Mouse (Mus musculus): ENCODE data around the gene Eya3.
"Not testable (repeated sequence)": the region's sequence is repeated elsewhere in the genome, so short reads cannot be mapped to it uniquely, and the experiment has no call there.

Eya3 gene

GRCm38 (mm10) chr4:132743992-132744911, 105.5 kb downstream of the Eya3 start:
- peak; percentile 23 for DNase-seq

- DNase-seq: no peak
Observed at GRCm38 (mm10) chr4:132746911-132747517, 108.2 kb downstream of the Eya3 start.

- DNase-seq: peak; percentile 72
Observed at GRCm38 (mm10) chr4:132747664-132748259, 109.0 kb downstream of the Eya3 start.

- DNase-seq: no peak
Observed at GRCm38 (mm10) chr4:132748778-132749177, 110.0 kb downstream of the Eya3 start.

- DNase-seq: no peak
Observed at GRCm38 (mm10) chr4:132749258-132749982, 110.6 kb downstream of the Eya3 start.

GRCm38 (mm10) chr4:132752992-132753391, 114.2 kb downstream of the Eya3 start:
- DNase-seq: no peak

GRCm38 (mm10) chr4:132756974-132757373, 118.2 kb downstream of the Eya3 start, which contains the start of gene Smpdl3b:
Gene Smpdl3b, minus strand, starts transcription at chr4:132757252.
- DNase-seq: peak; percentile 84

GRCm38 (mm10) chr4:132757633-132758351, 119.0 kb downstream of the Eya3 start:
- DNase-seq: no peak

GRCm38 (mm10) chr4:132760296-132760695, 121.5 kb downstream of the Eya3 start:
- DNase-seq: no peak

- no peak for DNase-seq
Observed at GRCm38 (mm10) chr4:132762602-132763001, 123.8 kb downstream of the Eya3 start.

- DNase-seq: not testable (repeated sequence)
Observed at GRCm38 (mm10) chr4:132763125-132763524, 124.3 kb downstream of the Eya3 start.

- DNase-seq: peak; percentile 99
Observed at GRCm38 (mm10) chr4:132767914-132768876, 129.4 kb downstream of the Eya3 start, which contains the start of gene Rpa2. Gene Rpa2, plus strand, starts transcription at chr4:132768332.

GRCm38 (mm10) chr4:132771776-132772175, 133.0 kb downstream of the Eya3 start:
- DNase-seq: no peak

Measured in lung, postnatal 10 days (tissue).